Mouse (Mus musculus) left cerebral cortex, adult 18-20 months (tissue): ENCODE measurements around the gene Kdelc2. TPM values are rescaled to one million over a fixed set of nuclear protein-coding genes. Genes with fewer than 3 reads are reported as not detected.

Source experiments
- DNase-seq, 2 experiments: peaks; one replicate each; pipeline ENCODE4 v3.0.0; 2021 to 2022; ENCODE audit warnings: low spot score in 2 of 2, mixed read lengths in 1 of 2
- long read RNA-seq, 2 experiments: library from polyadenylated mRNA; stranded (forward); transcript quantifications; one replicate each; pipeline ENCODE4 v2.0.0; 2021
- total RNA-seq, 2 experiments: library from RNA; stranded (reverse); gene quantifications; 2 replicates each; pipeline ENCODE4 v1.2.3; 2021

Gene Kdelc2
- total RNA-seq: 1 to 10 TPM; 6.0 to 6.9 TPM
- long read RNA-seq, experiment 1, transcript Kdelc2-201 (8 exons, 3,642 nt): major isoform, 12 of 23 reads
- long read RNA-seq, experiment 1, partial matches to known transcripts: 5 of 23 reads
- long read RNA-seq, experiment 1, other reads (novel, unspliced or antisense): 6 of 23 reads
- long read RNA-seq, experiment 2, partial matches to known transcripts: 4 of 7 reads
- long read RNA-seq, experiment 2, other reads (novel, unspliced or antisense): 0 of 7 reads

DNA sequence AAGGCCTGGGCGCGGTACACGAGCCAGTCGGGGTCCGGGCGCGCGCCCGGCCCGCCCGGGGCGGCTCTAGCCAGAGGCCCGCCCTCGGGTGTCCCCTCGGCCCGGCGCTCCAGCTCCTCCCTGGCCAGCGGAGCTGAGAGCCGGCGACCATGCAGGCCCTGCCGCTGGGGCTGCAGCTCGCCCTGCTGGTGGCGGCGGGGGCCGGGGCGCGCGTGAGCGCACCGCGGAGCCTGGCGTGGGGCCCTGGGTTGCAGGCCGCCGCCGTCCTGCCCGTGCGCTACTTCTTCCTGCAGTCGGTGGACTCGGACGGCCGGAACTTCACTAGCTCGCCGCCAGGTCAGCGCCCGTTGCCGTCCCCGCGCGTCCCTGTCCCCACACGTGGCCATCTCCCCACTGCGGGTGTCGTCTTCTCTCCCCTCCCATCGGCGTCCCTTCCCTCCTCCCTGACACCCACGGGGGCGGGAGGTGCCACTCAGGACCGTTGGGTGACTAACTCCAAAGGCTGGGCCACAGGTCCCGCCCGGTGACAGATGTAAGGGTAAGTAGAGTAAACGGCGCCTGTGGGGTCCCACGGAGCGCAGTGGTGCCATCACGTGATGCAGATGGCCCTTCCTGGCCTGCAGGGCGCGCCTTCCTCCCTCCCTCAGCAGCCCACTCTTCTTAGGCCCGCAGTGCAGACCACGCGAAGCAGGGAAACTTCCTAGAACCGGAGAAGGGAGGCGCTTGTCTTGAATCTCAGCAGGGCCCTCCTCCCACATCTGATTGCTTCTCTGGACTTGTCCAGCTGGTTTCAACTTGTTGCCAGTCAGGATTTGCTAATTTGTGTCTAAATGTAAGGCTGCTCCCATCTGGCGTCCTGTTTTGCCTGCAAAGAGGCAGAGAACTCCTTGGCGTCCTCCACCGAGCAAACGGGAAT is at the start of gene Kdelc2:
Gene Kdelc2, plus strand, starts transcription at position 75 of the 916 bp plus-strand sequence.
- peak; percentile 64 to 80 for DNase-seq

DNA sequence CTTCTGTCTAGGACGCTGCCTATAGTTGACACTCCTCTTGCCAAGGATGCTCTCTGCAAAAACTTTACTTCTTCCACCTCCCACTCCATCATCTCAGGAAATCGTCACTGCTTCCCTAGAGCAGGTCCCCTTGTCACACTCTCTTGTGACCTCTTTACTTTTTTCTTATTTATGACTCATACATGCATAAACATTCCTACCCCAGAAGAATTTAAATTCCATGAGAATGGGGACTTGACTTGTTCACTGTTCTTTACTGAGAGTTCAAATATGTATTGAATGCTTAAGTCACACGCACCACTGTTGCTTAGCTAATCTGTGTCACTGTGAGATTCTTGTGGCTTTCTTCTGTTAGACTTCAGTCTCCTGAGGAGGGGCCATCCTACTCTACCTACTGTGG is 48.7 kb upstream of the Kdelc2 start:
- no peak for DNase-seq

DNA sequence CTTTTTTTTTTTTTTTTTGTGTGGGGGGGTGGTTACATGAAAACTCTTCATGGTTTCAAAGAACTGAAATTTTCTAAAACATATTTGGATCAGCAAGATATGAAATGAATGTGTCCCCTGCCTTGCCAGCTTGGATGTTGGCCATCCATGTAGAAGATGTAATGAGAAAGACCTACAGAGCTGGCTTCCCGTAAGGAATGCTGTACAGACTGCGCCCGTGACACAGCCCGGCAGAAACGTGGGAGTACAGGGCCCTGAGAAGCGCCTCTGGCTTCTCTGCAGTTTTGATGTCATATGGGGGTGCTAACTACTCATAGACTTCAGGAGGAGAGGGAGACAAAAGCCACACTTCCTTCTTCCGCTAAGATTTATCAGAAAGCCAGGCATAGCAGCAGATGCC is 44.2 kb upstream of the Kdelc2 start:
- DNase-seq: no peak

DNA sequence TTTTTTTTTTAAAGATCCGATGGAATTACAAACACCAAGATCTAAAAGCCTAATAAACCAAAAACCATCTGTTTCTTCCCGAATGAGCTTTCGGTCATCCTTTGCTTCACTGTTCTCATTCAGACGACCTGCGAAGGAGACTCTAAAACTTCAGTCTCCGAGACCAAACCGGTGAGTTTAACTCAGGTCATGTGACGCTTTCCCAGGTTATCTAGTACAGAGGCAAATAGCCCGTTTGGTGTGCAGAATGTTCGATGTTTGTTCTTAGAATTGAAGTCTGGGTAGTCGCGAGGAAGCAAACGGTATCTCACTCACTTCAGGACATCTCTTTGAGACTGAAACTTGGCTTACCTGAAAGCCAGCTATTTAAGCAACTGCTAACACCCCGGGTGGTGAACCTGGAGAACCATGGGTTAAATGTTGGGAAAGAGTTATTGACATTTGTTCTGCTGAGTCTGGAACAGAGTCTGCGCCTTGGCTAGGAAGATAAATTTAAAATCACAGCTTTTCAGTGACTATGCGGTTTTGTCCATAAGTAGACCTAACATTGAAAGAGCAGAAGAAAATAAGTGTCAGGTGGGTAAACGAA is 43.4 kb upstream of the Kdelc2 start:
- DNase-seq: peak in 1 of 2 experiments; percentile 10

DNA sequence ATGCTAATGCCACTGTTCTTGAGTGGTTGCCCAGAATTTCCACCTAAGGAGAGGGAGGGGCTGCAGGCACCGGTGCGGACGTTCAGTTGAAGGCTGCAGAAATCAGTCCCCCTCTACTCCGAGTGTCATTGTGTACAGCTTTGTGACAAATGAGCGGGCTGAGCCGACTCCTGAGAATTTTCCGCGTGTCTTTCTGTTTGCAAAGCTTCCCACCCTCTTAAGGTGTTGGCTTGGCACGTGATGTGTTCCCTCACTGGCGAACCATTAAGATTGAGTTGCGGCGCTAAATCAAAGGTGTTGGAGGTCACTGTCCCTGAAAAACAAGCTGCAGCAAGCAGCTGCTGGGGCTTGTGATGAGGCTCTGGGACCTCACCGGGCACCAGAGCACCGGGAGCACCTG is 42.9 kb upstream of the Kdelc2 start:
- peak in 1 of 2 experiments; percentile 30 for DNase-seq

DNA sequence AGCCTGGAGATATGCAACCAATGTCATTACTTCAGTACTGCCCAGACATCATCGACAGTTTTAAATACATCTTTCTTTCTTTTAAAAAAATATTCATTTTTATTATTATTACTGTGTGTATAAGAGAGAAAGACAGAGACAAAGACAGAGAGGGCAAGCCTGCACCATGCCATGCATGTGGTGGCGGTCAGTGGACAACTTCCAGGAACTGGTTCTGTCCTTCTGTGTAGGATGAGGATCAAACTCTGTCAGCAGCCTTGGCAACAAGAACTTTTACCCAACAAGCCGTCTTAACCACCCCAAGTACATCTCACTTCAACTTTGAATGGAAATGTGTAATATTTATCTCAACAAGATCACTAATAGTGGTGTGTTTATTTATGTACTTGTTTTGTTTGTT is 41.8 kb upstream of the Kdelc2 start:
- DNase-seq: no peak

DNA sequence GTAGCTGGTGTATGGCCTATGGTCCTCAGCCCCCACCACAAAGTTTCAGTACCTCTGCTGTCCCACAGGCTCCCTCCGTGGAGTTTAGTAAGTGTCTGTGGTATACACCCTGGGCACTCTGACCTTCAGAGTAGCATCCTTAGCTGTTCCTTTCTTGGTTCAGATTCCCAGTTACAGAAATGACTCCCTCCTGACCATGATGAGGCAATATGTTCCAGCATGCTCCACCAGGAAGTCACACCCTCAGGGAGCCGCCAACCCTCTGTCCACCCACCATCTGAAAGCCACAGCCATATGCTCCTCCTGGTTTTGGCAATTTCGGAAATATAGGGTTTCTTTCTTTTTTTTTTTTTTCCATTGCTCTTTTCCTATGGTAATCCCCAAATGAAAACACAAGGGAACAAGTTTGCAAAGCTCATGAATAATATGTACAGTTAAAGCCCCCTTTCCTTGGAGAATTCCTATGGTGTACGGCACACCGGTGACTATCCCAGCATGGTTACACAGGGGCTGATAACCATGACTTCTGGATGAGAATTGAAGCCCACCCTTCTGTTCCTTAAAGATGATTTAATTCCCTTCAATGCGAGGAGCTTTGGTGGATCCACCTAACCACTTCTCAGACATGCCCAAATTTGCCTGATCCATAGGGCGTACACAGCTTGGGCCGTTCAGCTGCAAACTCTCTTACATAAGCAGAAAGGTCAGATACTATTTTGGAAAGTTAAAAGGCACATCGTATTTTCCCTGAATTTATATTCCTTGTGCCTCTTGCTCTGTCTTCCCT is 39.0 kb upstream of the Kdelc2 start:
- DNase-seq: peak; percentile 60 to 77

DNA sequence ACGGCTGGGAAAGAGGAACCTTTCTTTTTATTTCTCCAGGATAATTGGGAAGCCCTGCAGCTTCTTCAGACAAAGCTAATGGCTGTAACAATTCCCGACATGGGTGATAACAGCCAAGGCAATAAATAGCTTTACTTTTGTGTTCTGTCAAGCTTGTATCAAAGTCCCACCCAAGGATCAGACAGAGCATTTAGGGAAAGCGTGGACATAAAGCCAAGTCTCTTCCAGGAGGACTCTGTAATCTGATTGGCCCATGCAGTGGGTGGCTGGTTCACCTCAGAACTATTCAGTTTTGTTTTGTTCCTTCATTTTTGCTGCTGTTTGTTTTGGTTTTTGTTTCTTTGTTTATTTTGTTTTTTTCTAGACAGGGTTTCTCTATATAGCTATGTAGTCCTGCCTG is 38.1 kb upstream of the Kdelc2 start:
- no peak for DNase-seq

DNA sequence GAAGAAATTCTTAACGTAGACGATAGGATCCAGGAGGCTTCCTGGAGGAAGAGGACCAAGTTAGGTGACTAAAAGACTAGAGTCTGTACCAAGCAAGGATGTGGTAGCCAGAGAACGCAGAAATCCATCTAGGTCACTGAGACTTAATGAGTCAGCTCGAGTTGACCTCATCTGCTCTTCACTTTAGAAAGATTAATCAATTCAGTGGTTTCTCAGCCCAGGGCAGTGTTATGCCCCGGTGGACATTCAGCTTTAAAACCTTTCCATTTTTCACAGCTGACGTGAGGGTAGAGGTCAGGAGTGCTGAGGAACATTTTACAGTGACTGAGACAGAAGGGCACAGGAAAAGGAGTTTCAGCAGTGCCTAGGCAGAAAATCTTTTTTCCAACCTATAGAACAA is 37.4 kb upstream of the Kdelc2 start:
- no peak for DNase-seq

DNA sequence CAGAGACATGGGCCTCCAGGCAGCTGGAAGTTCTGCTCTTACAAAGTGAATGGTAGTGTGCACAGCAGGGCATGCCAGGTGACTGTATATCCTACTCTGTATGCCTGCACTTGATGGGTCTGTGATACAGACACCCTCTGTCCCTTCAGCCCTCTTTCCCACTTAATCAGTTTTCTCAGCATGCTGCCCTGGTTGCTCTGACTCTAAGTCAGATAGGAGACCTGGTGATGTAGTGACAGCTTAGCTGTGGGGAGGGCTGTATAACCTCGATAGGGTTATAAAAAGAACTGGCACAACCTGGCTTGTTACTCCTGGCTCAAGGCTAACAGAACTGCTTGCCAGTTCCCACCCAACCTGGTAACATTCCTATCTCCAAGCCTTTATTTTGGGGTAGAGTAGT is 34.6 kb upstream of the Kdelc2 start:
- DNase-seq: no peak

DNA sequence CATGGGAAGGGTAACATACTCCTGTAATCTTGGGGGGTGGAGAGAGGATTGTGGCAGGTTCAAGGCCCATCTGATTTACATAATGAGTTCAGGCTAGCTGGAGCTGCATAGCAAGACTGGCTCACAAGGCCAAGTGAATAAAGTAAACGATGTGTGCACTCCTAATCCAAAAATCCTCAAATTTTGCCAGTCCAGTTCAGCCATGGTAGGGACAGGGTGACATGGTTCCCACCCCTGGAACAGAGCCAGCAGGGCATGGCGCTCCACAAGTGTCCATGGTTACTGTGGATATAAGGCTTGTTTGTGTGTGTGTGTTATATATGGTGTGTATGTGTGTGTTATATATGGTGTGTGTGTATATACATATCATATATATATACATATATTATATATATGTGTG is 33.5 kb upstream of the Kdelc2 start:
- DNase-seq: no peak

DNA sequence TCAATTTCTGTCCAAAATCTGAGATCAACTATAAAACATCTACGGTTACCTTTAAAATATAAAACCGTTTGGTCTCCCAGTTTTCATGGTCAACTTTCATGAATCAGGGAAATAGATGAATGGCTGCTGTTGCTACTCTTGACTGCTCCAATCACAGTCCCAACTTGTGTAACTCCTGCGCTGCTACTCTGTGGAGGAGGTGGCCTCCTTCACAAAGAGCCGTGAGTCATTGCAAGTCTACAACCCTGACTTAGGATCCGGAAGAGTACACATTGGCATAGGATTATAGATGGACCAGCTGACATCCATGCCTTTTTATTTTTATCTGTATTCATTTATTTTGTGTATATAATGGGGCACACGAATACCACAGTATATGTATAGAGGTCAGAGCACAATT is 31.9 kb upstream of the Kdelc2 start:
- no peak for DNase-seq

DNA sequence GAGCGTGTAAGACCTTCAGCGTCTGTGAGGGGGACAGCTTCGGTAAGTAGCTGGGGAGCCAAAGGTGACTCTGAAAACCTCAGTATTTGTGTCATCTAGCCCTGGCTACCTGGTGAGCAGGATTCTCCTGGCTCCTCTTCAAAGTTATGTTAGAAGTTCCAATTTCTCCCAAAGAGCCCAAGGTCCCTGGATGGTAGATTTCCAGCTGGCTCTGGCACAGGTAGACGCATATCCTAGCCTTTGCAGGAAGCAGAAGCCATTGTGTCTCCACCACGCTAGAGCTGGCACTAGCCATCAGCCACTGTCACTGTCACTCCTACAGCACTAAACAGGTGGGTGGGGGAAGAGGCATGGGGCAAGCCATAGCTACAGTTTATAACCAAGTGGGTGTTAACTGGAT is 30.7 kb upstream of the Kdelc2 start:
- DNase-seq: no peak

DNA sequence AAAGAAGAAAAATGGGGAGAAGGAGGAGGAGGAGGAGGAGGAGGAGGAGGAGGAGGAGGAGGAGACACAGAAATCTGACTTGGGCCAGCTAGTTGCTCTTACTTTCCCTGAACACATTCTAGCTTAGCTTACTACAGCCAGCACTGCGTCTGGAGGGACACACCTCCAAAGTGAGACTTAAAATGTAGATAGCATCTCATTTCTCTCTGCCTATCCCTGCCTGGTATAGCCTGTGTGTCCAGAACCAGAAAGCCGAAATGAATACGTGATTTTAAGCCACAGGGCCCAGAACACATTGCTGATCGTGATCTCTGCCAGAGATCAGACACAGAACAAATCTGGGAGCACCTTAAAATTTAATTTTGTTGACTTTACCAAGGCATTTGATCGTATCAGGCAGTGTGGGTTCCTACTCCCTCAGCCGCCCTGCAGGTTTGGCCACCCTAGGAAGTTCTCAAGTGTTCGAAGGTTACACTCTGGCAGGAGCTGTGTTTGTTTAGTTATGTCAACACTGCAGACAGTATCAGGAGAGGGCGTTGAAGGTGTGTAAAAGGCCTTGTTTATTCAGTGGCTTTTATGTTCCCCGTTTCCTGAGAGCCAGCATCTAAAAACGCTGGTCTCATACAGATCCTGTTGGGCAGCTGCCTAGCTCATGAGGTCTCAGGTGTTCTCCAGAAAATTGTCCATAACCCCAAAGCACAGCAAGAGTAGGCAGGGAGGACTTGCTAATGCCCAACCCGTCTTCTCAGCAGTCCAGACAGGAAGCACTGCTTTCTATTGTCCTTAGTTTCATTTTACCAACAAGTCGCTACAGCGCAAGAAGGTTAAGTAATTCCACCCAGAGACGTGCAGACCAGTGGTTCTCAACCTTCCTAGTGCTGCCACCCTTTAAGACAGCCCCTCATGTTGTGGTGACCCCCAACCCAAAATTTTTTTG is 27.3 kb upstream of the Kdelc2 start:
- DNase-seq: no peak

DNA sequence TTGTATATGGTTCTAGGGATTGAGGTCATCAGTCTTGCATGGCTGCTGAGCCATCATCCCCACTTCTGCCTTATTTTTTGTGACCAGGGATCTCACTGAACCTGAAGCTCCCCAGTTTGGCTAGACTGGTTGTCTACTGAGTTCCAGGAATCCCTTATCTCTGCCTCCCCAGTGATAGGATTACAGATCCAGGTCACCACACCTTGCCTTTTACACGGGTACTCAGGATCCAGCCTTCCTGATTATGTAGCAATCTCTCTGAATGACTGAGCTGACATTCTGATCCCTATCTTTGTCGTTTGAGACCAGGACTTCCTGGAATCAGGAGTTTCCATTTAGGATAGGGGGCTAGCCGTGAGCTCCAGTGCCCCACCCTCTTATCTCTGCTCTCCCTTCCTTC is 12.5 kb upstream of the Kdelc2 start:
- no peak for DNase-seq

DNA sequence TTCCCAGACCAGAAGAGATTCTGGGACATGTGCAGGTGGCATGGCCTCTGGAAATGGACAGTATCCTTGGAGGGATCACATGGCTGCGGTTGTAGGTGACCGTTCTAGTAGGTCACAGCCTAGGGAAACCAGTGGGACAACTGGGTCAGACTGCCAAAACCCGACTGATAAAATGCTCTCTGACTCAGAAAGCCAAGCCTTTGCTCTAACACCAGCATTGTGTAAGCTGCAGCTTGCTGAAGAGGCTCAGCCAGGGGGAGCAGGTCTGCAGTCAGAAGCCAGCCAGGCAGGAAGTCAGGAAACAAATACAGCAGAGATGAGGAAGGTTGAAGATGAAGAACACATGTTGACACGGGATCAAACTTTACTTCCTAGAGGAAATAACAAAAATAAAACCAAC is 7.9 kb upstream of the Kdelc2 start:
- DNase-seq: no peak

DNA sequence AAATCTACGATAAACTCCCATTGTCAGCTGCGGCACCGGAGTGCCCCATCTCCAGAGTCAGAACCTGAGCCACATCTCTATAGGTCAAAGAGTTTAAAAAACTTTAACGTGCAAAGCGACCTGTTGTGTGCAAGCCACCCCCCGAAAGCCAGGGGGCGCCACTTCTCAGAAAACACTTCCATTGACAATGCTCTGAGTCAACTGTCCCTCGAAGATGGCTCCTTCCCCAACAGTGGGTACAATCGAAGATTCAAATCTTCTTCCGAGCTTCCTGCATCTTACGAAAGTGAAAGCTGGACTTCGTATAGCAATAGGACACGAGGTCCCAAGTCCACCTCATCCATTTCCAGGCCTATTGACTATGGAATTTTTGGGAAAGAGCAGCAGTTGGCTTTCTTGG is 7.0 kb upstream of the Kdelc2 start:
- no peak for DNase-seq

DNA sequence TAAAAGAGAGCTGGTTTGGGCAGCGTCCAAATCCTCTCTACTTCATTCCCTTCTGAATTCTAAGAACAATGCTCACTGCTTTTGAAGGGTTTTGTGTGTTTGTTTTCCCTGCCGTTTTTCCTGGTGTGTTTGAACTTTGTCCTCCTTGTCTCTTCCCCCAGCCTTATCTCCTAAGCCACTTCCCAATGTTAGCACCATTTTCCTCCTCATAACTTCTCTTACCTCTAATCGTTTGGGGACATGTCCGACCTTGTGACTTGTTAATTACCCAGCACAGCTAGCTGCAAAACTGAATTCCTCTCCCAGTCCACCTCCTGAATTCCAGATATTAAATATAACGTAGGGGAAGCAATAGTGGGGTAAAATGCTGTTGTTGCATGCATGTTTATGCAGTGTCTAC is 6.2 kb upstream of the Kdelc2 start:
- DNase-seq: no peak

DNA sequence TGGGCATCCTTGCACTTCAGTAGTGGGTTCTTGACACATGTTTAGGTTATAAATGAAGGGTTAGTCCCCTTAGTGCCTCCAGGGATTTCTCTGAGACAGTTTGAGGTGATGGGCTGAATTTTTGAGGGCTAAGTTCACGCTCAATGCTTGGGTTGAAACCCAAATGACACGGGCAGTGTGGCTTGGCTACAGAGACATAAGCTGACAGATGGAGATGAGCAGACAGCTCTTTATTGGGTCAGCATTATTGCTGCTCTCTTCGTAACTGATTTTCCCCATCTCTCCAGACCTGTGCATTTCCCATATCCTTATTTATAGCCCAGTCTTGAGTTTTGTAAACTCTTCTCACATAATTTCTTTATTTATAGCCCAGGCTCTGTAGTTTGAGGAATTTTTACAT is 5.7 kb upstream of the Kdelc2 start:
- no peak for DNase-seq

DNA sequence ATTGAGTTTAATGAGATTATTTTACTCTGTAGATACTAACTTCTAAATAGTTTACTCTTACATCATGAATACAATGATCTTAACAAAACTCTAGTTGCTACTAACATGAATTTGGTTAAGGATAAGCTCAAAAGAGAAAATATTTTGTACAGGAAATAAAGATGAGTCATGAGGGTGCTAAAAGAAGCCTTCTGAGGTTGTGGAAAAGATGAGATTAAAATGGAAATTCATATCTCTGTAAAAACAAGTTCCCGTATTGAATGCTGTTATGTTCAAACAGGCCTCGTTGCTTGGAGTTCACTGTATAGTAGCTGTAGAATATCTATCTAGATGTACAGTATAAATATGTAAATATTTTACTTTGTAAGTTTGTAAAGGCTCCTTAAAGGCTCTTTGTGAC is 3.2 kb upstream of the Kdelc2 start:
- DNase-seq: no peak
